Mouse (Mus musculus): ENCODE data around the gene Wwox. TPM values are rescaled to one million over a fixed set of nuclear protein-coding genes. Genes with fewer than 3 reads are reported as not detected.
A peak's percentile ranks its signal among the peaks of the same experiment; 100 is the strongest.

Wwox gene
- total RNA-seq, 2 experiments from 2014 or later: 8.7 to 10.3 TPM

GRCm38 (mm10) chr8:115109309-115109708 is 669.9 kb downstream of the Wwox start:
- DNase-seq: no peak

- no peak for DNase-seq
These were observed 671.0 kb downstream of the Wwox start for GRCm38 (mm10) chr8:115110423-115110822.

DNA sequence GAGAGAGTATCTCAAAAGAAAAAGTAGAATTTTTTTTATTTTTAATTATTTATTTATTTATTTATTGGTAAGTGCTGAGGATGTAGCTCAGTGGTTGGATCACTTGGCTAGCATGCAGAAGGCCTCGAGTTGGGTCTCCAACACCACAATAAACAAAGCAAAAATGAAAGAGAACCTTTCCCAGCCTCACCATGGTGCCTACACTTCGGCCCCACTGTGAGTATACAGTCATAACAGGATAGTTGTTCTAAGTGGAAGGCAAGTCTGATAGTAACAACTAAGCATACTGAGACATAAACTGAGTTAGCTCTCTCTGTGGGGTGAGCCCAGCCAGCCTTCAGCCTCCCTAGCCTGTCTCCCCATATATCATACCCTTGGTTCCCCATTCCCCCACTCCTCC is 672.6 kb downstream of the Wwox start:
- DNase-seq: no peak

- DNase-seq: no peak
These were observed 675.0 kb downstream of the Wwox start for GRCm38 (mm10) chr8:115114498-115114897.

- no peak for DNase-seq
These were observed 686.6 kb downstream of the Wwox start for GRCm38 (mm10) chr8:115126081-115126480.

GRCm38 (mm10) chr8:115126674-115127073 is 687.2 kb downstream of the Wwox start:
- DNase-seq: no peak

- DNase-seq: no peak
These were observed 689.9 kb downstream of the Wwox start for GRCm38 (mm10) chr8:115129307-115129706.

DNA sequence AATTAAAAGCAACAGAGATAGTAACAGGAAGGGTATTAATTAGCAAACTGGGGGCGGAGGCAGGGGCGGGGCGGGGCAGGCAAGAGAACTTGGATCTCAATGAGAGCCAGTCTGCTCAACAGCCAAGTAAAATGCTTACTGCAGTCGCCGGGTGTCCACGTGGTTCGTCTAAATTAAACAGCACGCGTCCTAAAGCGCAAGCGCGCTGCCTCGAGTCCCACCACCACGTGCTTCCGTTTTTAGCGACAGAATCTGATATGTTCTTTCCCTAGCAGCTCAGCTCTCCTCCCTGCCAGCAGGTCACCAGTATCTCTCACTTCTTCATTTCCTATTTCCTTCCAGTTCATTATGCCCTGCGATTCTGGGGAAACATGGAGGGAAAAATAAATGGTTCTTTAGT is 693.7 kb downstream of the Wwox start:
- no peak for DNase-seq

DNA sequence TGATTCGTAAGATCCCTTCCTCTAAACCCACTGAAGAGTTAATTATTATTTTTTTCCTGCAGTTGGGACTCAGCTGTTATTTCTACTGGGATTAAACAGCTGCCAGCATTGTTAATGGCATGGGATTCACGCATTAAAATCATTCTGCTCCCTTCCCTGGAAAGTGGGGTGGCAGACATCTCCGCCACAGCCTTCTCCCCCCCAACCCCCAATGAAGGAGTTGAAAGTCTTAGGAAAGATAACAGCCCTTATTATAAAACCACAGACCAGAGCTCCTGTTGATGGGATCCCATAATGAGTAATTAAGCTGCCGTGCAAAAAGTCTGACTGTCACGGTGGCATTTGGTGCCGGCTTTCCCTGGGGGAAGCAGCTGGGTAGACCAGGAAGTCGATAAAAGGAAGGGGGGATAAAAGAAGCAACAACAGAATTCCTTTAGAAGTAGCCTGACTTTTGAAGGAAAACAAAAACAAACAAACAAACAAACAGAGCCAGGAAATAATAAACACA is 694.3 kb downstream of the Wwox start:
- DNase-seq: no peak

- DNase-seq: no peak
These were observed 697.4 kb downstream of the Wwox start for GRCm38 (mm10) chr8:115136888-115137287.

DNA sequence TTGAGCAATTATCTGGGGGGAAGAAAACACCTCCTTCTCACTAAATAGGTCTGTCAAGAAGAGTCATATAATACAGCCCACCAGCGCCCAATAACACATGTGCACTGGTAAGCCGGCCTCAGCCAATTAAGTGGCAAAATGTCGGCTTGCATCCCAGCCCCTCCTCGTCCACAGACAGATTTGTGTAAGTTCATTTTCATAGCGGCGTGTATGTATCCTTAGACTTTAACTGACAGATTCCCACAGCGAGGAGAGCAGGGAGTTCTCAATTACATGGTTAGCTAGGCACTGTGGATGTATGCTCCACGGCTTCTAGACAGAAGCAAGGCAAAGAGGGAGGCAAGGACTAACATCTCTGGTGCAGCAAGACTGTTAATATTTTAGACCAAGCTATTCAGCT is 702.2 kb downstream of the Wwox start:
- DNase-seq: no peak

DNA sequence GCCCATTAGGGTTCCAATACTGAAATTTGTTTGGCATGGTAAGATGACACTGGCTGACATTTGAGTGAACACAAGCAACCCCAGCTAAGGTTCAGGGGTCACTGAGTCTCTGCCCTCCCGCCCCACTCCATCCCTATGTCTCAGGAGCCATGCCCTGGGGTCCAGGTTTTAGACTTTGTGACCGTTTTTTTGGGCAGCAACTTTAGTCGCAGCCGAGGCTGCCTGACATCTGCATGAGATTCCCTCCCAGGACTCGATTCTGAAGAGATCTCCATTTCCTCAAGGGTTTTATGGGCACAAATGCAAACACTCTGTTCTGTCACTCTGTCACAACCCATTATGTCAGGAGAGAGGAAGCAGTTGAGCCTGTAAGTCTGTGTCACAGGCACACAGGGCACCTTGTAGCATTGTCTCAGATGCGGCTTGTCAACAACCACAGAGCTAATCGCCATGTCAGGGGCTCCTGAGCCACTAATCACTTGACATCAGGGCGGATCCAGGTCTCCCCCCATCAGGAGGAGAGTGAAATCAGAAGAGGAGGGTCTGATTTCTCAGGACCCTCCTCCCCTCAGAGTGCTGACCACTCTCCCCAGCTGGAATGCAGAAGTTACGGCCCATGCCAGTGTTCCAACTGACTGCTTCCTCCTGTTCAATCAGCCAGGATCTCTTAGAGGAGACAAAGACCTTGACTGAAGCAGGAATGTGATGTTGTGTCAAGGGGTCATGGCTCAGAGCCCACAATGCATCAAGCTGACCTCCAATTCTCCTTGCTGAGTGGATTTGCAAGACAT is 704.3 kb downstream of the Wwox start:
- DNase-seq: no peak

GRCm38 (mm10) chr8:115147006-115147405 is 707.6 kb downstream of the Wwox start:
- DNase-seq: peak; percentile 47

DNA sequence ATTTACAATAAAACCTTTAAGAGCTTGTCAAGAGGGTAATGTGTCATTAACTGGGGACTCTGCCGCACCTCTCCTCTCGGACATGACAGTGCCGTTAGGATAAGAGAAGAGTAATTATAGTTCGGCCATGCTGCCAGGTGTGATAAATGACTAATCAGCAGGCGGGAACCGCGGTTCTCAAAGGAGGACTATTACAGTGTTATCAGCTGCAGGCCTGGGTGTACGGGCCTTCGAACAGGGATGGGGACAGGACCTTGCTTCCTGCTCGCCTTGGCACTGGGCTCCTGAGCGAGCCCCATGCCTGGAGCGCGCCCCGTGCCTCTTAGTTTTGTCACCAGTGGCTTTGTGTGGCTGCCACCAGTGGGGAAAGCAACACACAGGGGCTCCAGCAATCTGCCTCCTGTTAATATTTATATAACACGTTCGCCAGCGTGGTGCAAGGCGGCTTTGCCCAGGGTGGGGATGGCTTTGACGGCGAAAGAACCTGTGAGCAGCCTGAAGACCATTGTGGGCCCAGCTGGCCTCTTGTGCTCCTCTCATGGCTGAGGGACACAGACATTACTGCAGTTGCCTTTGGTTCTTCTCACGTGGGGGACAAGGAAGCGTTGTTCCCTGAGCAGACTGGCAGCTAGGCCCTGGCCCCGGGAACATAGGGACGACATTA is 711.1 kb downstream of the Wwox start:
- no peak for DNase-seq

DNA sequence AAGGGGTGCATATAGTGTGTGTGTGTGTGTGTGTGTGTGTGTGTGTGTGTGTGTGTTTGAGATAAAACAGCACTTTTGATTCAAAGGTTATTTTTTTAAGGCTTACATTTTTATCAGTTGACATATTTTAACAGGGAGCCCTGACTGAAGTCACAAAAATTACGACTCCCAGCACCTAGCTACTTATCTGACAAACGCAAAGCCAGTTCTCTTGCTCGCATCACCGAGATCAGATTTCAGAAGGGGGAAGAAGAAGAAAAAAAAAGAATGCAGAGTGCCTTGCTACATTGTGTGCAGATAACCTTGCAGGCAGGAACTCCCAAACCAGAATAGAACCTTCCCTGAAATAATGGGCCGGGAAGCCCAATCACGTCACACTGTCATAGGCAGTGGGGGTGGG is 712.0 kb downstream of the Wwox start:
- DNase-seq: no peak

GRCm38 (mm10) chr8:115154096-115154495 is 714.6 kb downstream of the Wwox start:
- no peak for DNase-seq

- DNase-seq: no peak
These were observed 716.7 kb downstream of the Wwox start for GRCm38 (mm10) chr8:115156142-115156541.

GRCm38 (mm10) chr8:115157977-115158720 is 718.7 kb downstream of the Wwox start:
- no peak for DNase-seq

- DNase-seq: no peak
These were observed 719.3 kb downstream of the Wwox start for GRCm38 (mm10) chr8:115158721-115159111.

DNA sequence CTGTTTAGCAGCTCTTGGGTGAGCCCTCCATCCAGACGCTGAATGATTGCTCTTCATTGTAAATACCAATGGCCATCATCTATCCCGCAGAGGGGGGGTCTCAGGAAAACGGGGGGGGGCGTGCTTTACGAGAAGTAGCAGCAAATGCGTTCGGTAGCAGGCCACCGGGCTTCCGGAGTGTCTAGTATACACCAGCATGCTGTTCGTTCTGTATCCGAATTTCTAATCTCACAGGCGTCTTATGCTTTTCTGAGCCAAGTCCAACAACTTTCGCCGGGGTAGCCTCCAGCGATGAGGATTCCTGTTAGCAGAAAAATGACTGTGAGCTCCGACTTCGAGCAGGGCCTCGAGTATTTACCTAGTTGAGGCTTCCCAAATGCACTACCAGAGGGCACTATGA is 719.8 kb downstream of the Wwox start:
- DNase-seq: no peak

DNA sequence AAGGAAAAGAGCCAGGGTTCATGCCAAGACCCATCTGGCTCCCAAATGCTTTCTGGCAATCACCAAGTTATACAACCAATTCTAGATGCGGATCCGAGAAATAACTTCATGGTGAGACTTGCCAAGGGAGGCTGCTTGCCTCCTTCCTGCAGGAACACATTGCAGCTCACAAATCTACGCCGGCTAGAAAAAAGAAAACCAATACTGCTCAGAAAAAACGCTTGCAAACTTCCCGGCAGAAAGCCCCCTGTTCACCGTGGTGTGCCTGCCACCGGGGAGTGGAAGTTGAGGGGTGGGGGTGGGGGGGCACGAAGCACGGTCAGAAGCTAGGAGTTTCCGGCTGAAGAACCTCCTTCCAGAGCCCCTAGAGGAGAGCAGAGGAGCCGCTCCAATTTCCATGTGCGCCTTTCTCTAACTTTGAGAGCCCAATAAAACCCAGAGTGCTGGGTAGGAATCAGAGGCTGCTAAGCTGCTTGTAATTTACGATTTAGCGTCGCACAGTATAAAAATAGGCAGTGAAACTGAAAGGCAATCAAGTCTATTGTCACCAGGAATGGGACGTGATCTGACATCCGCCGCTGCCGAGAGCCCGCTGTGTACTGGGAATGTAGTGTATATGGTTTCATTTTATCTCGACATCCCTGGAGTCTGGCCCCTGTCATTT is 720.4 kb downstream of the Wwox start:
- peak; percentile 22 for DNase-seq

DNA sequence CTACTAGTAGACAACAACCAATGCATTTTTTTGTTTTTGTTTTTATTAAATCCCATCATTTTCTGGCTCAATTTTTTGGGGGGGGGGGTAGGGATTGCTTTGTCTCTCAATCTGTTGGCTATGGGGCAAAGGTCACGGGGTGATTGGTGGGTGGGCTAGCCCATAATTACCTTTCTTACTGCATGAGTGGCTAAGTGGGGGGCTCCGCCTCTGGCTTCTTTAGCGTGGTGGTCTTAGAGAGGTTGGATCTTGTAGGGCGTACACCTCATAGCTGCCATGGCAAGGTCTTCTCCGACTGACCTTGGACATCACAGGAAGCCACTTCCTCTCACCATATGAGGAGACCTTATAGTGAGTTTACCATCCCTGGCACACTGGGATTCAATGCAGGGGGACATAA is 721.0 kb downstream of the Wwox start:
- no peak for DNase-seq
